Mouse (Mus musculus): ENCODE results near the gene Hoxa3.

Hoxa3 gene

GRCm38 (mm10) chr6:52219234-52219942, 6.3 kb upstream of the Hoxa3 start:
- DNase-seq (ENCODE audit: low spot score in 2 of 2) = no peak

DNA sequence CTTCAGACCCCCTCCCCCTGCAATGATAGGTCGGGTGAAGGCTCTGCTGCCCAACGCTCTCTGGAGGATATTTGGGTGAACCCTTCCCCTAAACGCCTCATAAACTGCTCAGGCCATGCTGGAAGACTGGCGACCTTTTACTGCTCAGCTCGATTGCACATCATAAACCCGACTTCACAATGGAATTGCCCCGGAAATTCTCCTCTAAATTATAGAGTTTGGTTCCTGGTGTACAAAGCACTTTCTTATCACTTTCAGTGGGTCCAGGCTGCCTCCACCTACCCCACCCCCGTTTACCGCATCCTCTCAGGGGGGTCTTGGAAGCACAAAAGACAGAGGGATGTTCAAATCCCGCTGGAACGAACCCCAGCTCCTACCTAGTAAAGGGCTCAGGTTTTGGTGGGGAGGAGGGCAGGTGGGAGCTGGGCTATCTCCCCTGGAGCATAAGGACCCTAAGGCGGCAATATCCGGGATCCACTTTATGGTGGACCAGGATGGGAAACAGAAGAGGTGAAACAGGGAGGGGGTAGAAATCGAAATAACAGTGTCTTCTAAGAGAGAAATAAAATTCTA, 5.6 kb upstream of the Hoxa3 start:
- no peak for DNase-seq (ENCODE audit: low spot score in 2 of 2)

GRCm38 (mm10) chr6:52217895-52218642, 4.9 kb upstream of the Hoxa3 start:
- no peak for DNase-seq (ENCODE audit: low spot score in 2 of 2)

DNA sequence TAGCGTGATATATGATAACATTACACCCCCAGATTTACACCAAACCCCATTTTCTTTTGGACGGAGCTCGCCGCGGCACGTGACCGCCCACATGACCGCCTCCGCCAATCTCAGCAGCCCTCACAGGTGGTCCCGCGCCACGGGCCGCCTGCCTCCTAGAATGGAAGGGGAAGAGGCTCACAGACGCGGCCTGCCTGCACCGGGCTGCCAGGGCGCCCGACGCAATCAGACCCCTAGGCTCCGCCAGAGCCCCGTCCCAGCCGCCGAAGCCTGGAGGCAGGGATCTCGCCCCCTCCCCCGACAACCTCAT, 4.3 kb upstream of the Hoxa3 start:
- no peak for DNase-seq (ENCODE audit: low spot score in 2 of 2)

DNA sequence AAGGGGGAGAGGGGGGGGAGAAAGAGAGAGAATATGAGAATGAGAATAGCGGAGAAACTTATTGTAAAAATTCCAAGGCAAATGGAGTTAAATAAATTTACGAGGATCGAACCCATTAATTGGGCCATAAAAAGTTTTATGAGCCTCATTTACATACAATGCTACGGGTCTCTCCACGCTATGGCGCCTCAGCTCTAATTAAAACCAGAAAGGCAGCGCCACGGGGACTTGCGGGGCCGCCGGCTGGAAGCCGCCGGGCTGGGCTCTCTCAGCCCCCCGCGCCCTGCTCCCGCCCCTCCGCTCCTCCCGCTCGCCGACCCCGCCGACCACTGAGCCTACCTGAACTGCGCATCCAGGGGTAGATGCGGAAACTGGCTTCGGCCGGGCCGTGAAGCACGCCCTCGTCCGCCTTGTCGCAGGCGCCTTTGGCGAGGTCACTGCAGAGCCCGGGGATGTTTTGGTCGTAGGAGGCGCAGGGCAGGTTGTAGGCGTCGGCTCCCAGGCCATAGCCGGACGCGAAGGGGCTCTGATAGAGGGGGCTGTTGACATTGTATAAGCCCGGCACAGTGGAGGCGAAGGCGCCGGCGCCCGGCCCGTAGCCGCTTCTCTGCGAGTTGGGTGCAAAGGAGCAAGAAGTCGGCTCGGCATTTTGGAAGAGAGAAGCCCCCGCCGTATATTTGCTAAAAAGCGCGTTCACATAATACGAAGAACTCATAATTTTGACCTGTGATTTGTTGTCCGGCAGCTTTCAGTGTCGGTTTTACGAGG, 3.7 kb upstream of the Hoxa3 start:
- DNase-seq (ENCODE audit: low spot score in 2 of 2) = no peak

DNA sequence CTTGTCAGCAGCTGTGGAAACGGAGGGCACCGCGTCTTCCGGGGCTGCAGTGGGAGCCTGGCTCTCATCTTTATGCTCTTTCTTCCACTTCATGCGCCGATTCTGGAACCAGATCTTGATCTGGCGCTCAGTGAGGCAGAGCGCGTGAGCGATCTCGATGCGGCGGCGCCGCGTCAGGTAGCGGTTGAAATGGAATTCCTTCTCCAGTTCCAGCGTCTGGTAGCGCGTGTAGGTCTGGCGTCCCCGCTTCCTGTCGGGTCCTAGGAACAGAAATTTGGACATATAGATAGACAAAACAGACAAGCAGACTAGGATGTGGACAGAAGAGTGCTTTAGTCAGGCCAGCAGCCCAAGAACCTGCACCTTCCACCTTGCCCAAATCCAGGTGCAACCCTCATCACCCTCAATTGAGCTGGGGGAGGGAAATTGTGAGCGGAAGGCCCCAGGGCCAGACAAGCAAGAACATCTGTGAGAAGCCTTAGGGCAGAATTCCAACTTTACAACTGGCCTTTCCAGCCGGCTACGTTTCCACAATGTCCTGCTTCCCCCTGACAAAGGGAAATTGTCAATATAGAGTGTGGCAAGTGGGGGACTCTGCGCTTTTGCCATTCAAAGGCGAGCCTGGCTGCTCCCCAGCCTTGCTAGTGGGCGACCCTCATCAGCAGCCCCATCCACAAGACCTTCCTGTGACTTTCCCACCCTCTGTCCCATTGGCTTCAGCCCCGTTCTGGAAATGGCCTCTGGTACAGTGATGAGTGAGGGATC, 2.8 kb upstream of the Hoxa3 start:
- no peak for DNase-seq (ENCODE audit: low spot score in 2 of 2)

DNA sequence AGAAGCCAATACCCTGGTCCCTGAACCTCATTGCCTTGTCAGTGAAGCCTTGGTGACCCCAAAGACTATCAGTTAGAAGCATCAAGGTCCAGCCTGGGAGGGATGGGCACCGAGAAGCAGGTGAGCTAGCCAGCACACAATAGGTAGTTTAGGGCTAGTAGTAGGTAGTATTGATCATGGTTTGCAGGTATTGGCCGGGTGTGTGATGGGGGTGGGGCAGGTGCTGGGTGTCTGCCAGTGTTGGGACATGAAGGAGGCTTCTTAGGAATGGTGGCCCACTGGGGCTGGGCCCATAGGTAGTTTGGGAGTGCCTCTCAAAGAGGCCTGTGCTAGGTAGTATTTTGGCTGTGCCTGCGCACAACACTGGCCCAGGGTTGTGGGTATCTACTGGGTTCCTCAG, 1.9 kb upstream of the Hoxa3 start:
- DNase-seq (ENCODE audit: low spot score in 2 of 2) = no peak

- DNase-seq (ENCODE audit: low spot score in 2 of 2) = no peak
Measured at GRCm38 (mm10) chr6:52214271-52214670, 1.1 kb upstream of the Hoxa3 start.

DNA sequence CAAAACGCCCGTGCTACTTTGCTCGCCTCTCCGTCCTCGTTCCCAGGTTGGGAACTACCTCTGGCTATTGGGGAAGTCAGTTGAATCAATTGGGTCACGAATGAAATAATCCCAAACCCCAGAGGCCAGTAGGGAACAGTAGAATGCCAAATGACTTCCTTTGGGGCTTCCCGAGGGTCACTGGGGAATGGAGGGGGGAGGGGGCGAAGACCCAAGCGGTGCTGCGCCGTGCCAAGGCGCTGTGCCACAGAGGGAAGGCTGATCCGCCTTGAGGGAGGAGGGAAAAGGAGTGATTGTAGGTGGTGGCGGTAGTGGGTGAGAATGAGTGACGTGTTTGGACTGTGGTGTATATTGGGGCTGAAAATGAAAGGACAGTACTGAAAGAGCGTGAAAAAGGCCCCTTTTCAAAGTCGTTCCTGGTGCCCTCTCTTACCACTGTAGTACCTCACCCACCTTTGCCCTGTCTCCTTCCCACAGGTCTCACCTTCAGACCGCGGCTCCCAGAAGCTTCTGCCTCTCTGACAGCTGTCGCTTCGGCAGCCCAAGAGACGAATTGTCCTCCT, 499 bp downstream of the Hoxa3 start:
- DNase-seq (ENCODE audit: low spot score in 2 of 2) = no peak

- DNase-seq (ENCODE audit: low spot score in 2 of 2) = no peak
Measured at GRCm38 (mm10) chr6:52211961-52212360, 1.2 kb downstream of the Hoxa3 start.

GRCm38 (mm10) chr6:52211170-52211935, 1.8 kb downstream of the Hoxa3 start:
- DNase-seq (ENCODE audit: low spot score in 2 of 2) = no peak

GRCm38 (mm10) chr6:52209685-52210046, 3.5 kb downstream of the Hoxa3 start:
- no peak for DNase-seq (ENCODE audit: low spot score in 2 of 2)

GRCm38 (mm10) chr6:52208868-52209684, 4.1 kb downstream of the Hoxa3 start:
- DNase-seq (ENCODE audit: low spot score in 2 of 2) = no peak

DNA sequence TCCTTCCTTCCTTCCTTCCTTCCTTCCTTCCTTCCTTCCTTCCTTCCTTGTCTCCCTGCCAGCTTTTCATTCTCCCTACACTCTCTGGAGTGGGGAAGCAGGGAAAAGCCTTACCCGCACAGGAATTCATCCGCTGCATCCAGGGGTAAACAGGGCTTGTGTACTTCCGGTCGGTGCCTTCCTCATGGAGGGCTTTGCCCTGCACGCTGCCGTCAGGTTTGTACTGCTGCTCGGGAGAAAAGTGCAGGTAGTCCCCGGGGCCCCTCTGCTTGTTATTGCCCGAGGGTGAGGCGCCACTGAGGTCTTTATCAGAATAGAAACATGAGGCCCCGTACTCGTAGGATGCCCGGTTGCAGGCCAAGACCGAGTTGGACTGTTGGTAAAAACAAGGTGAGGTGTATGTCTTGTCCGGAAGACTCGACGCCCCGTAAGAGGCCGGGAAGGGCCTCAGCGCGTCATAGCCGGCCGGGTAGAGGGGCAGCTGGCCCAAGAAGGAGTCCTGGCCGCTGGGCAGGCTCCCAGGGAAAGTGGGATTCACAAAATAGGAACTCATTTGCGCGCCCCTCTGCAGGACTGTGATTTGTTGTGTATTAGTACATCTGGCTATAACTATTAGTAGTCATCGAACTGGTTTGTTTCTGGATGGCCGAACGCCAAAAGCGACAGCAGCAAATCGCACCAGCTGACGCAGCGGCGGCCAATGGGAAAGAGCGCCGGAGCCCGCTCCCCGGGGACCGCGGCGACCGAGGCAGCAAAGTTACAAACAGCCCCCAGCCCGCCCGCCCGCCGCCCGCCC, 4.9 kb downstream of the Hoxa3 start, which contains the start of gene Hoxa6:
Gene Hoxa6, minus strand, starts transcription at position 651 of the 796 bp plus-strand sequence.
- DNase-seq (ENCODE audit: low spot score in 2 of 2) = no peak

- DNase-seq (ENCODE audit: low spot score in 2 of 2) = no peak
Measured at GRCm38 (mm10) chr6:52207684-52207976, 5.5 kb downstream of the Hoxa3 start.

- DNase-seq (ENCODE audit: low spot score in 2 of 2) = no peak
Measured at GRCm38 (mm10) chr6:52206882-52207683, 6.1 kb downstream of the Hoxa3 start.

- DNase-seq (ENCODE audit: low spot score in 2 of 2) = no peak
Measured at GRCm38 (mm10) chr6:52205638-52206621, 7.2 kb downstream of the Hoxa3 start.

Data from frontal cortex, postnatal 14 days (tissue).